Mouse (Mus musculus): Measurements from ENCODE around the gene Mfap5. TPM values are rescaled to one million over a fixed set of nuclear protein-coding genes. Genes with fewer than 3 reads are reported as not detected.
"Not testable (repeated sequence)": the region's sequence is repeated elsewhere in the genome, so short reads cannot be mapped to it uniquely, and the experiment has no call there.

The Mfap5 gene
- polyA plus RNA-seq, 1 experiment from 2014 or later = 0.55 TPM

GRCm38 (mm10) chr6:122575037-122575436 lies 69.4 kb downstream of the Mfap5 start:
- H3K36me3 ChIP-seq (replicated peaks; ENCODE audit: insufficient read depth, low read length); H3K27me3 ChIP-seq (ENCODE audit: insufficient read depth, low read length); H3K4me2 ChIP-seq (ENCODE audit: low read depth, low read length); H3K9me3 ChIP-seq (ENCODE audit: low read length); H3K27ac ChIP-seq (ENCODE audit: low read depth); DNase-seq; H3K9ac ChIP-seq (replicated peaks); H3K4me3 ChIP-seq (ENCODE audit: low read depth, low read length); ATAC-seq: not testable (repeated sequence)
- peaks cover 13% of the 10 kb centered on the region for H3K4me1 ChIP-seq (ENCODE audit: insufficient read depth)
- 70% methylated on average over 1 of the region's 1 CpGs for WGBS (ENCODE audit: insufficient replicate concordance)
- peak; percentile 55 for TF ChIP-seq EP300 (IDR thresholded peaks at IDR 0.05; ENCODE audit: low read depth)

- peaks cover 1% of the 10 kb centered on the region for H3K4me1 ChIP-seq (ENCODE audit: insufficient read depth)
- DNase-seq (no peak), ATAC-seq (no peak)
- H3K27me3 ChIP-seq (ENCODE audit: insufficient read depth, low read length) = no peaks in the 10 kb centered on the region
- TF ChIP-seq CTCF (IDR thresholded peaks at IDR 0.05; ENCODE audit: low read depth) (no peak), EP300 (IDR thresholded peaks at IDR 0.05; ENCODE audit: low read depth) (no peak)
- H3K4me3 ChIP-seq (ENCODE audit: low read depth, low read length) = no peak overlapping the region
- no peak overlapping the region for H3K9ac ChIP-seq (replicated peaks)
- peaks cover 17% of the 10 kb centered on the region for H3K36me3 ChIP-seq (replicated peaks; ENCODE audit: insufficient read depth, low read length)
- H3K27ac ChIP-seq (ENCODE audit: low read depth) = no peak overlapping the region
- H3K4me2 ChIP-seq (ENCODE audit: low read depth, low read length) = no peak overlapping the region
- WGBS (ENCODE audit: insufficient replicate concordance) = 84% methylated on average over 3 of the region's 3 CpGs
- H3K9me3 ChIP-seq (ENCODE audit: low read length) = no peaks in the 10 kb centered on the region
Observed at GRCm38 (mm10) chr6:122577030-122577429, 71.4 kb downstream of the Mfap5 start.

Other genes starting within 250 kb of the Mfap5 start
- not detected in 2 replicates for gene Klrg1, start 223.0 kb upstream of the Mfap5 start, polyA plus RNA-seq (2015; fragmentation: Nextera tagmentation; extraction: Ambion mirVana)
- gene M6pr, start 197.1 kb upstream of the Mfap5 start, polyA plus RNA-seq (2015; fragmentation: Nextera tagmentation; extraction: Ambion mirVana) = 73.6 and 80.3 TPM in 2 replicates
- gene Phc1, start 165.3 kb upstream of the Mfap5 start, polyA plus RNA-seq (2015; fragmentation: Nextera tagmentation; extraction: Ambion mirVana) = 1.2 and 1.4 TPM in 2 replicates
- 0.34 TPM in 1 of 2 replicates, not detected in the other for gene Rimklb, start 7.1 kb upstream of the Mfap5 start, polyA plus RNA-seq (2015; fragmentation: Nextera tagmentation; extraction: Ambion mirVana)
- gene Aicda, start 48.0 kb downstream of the Mfap5 start, polyA plus RNA-seq (2015; fragmentation: Nextera tagmentation; extraction: Ambion mirVana) = 0.06 TPM in 1 of 2 replicates, not detected in the other
- 11.9 and 12.3 TPM in 2 replicates for gene Apobec1, start 96.6 kb downstream of the Mfap5 start, polyA plus RNA-seq (2015; fragmentation: Nextera tagmentation; extraction: Ambion mirVana)
- 0.47 and 1.0 TPM in 2 replicates for gene Gdf3, start 104.2 kb downstream of the Mfap5 start, polyA plus RNA-seq (2015; fragmentation: Nextera tagmentation; extraction: Ambion mirVana)
- gene Dppa3, start 120.6 kb downstream of the Mfap5 start, polyA plus RNA-seq (2015; fragmentation: Nextera tagmentation; extraction: Ambion mirVana) = 0.16 TPM in 1 of 2 replicates, not detected in the other
- gene Nanog, start 201.6 kb downstream of the Mfap5 start, polyA plus RNA-seq (2015; fragmentation: Nextera tagmentation; extraction: Ambion mirVana) = not detected in 2 replicates